Mouse (Mus musculus): ENCODE data around the gene Lefty1. TPM values are rescaled to one million over a fixed set of nuclear protein-coding genes. Genes with fewer than 3 reads are reported as not detected.
"Not testable (repeated sequence)": the region's sequence is repeated elsewhere in the genome, so short reads cannot be mapped to it uniquely, and the experiment has no call there.

The Lefty1 gene
- total RNA-seq (2021) = 10 to 100 TPM; 11.8 to 13.9 TPM

DNA sequence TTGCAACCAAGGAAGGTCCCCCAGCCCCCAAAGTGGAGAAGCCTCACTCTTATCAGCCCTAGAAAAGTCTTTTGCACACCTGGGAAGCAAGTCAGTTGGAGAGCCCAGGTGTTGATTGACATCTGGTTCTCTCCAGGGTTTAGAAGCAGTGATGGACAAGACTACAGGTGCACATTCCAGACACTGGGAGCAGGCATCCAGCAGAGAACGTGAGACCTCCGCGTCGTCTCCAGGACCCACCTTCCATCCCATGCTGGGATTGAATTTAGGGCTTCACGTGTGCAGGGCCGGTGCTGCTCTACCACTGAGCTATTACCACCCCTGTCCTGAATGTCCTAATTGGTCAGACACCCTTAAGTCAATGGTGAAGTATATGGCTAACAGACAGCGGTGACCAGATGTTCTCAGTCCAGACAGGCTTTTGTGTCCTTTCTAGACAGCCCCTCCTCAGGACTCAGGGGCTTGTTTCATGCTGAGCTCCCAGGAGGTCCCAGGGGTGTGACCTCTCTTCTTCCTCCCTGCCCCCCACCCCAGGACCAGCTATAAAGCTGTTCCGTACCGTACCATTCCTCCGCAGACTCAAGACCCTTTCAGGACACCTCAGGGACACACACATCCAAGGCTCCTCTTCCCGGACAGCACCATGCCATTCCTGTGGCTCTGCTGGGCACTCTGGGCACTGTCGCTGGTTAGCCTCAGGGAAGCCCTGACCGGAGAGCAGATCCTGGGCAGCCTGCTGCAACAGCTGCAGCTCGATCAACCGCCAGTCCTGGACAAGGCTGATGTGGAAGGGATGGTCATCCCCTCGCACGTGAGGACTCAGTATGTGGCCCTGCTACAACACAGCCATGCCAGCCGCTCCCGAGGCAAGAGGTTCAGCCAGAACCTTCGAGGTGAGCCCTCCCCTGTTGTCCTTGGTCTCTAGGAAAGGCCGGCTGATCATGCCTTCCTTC lies at the start of gene Lefty1:
Gene Lefty1 (plus strand): TSS at position 556 of the 953 bp plus-strand sequence.
- no peak for DNase-seq

DNA sequence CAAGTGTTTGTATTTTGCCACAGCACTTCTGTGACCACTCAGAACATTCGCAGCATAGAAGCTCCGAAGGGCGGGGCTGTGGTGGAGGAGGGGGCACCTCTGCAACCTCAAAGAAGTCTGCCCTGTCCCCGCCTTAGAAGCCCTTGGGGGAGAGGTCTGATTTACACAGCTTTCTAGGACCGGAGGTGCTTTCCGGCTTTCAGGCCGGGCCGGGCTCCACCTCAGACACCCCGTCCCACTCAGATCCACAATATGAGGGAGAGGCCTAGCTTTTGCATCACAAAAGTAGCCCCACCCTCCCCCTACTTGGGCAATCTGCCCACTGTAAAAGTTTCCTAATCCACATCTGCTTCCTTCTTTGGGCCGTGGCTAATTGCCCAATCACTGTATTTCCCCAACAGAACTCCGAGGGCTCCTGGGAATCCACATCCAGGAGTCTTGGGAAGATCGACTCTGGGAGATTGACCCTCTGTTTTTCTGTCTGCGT lies 46.2 kb upstream of the Lefty1 start:
- DNase-seq = no peak

DNA sequence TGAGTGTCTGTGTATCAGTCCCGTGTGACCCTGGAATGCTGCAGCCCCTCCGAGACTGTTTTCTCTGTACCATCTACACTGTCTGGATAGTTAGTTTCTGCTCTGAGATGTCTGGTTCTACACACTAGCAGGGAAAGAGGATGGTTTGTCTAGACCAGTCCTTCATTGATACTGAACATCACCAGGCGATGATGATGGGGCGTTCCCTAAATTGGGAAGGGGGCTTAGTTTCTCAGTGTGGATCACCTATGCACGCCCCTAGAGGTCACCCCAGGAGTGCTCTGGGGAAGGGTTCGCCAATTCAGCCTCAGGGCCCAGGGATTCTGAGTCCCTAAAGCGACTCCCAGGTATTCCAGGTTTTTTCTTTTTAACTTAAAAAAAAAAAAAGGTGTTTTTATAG lies 45.6 kb upstream of the Lefty1 start:
- no peak for DNase-seq

DNA sequence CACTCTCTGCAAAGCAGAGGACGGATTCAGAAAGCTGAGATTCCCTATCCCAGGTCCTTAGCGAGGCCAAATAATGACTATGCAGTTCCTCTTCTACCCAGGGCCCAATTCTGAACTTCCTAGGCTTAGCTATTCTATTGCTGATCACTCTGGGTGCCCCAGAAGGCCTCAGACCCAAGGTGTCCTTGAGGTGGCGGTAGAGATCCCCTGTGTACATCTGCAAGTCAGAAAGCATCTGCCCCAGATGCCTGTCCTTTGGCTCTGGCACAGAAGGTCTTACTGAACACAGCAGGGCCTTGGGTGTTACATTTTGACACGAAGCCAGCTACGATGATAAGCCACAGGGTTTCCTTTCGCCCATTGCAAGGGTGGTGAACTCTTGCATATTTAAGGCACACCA lies 45.0 kb upstream of the Lefty1 start:
- DNase-seq = no peak

DNA sequence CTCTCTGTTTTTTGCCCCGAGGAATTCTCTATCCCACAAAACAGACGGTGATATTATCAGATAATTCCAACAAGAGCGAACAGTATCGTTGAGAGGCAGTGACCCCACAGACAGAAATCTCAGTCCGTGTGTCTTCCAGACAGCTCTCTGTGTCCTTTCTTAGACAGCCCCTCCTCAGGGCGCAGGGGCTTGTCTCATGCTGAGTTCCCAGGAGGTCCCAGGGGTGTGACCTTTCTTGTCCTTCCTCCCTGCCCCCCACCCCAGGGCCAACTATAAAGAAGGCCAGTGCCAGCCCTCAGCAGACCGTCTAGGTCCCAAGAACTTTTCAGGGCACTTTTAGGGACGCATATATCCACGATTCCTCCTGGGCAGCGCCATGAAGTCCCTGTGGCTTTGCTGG lies 42.0 kb upstream of the Lefty1 start, which contains the start of gene Lefty2:
Gene Lefty2 (plus strand): TSS at position 301 of the 400 bp plus-strand sequence.
- no peak for DNase-seq

DNA sequence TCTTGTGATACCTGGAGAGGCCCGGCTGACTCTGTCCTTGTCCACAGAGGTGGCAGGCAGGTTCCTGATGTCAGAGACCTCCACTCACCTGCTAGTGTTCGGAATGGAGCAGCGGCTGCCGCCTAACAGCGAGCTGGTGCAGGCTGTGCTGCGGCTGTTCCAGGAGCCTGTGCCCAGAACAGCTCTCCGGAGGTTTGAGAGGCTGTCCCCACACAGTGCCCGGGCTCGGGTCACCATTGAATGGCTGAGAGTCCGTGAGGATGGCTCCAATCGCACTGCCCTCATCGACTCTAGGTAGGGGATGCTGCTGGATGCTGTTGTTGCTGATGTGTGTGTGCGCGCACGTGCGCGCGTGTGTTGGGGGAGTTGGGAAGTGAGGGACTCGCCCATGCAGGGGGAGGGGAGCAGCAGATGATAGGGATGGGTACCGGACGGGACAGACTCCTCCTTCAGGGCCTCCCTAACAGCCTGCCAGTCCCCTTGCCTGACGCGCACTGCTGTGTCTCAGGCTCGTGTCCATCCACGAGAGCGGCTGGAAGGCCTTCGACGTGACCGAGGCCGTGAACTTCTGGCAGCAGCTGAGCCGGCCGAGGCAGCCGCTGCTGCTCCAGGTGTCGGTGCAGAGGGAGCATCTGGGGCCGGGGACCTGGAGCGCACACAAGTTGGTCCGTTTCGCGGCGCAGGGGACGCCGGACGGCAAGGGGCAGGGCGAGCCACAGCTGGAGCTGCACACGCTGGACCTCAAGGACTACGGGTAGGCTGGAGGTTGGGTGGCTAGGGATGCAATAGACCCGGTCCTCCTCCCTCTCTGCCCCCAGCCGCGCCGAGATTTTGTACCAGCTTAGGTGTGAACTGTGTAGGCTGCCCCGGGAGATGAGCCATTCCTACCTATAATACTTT lies 40.5 kb upstream of the Lefty1 start:
- DNase-seq = not testable (repeated sequence)

DNA sequence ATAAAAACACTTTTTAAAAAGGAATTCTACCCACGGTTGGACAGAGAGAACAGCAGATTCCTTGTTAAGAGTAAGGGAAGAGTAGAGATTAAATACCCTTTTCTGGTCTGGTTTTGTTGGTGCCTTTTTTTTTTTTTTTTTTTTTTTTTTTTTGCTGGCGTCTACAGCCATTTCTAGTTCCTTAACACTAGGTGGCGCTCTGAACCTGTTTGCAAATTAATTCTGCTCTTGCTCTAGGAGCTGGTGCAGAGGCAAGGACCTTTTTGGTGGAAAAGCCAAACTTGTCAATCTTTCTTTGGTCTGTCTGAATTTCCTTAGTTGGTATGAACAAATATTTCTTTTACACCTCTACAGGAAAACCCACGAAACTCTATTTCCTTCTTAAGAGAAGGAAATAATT lies 33.7 kb upstream of the Lefty1 start:
- no peak for DNase-seq

DNA sequence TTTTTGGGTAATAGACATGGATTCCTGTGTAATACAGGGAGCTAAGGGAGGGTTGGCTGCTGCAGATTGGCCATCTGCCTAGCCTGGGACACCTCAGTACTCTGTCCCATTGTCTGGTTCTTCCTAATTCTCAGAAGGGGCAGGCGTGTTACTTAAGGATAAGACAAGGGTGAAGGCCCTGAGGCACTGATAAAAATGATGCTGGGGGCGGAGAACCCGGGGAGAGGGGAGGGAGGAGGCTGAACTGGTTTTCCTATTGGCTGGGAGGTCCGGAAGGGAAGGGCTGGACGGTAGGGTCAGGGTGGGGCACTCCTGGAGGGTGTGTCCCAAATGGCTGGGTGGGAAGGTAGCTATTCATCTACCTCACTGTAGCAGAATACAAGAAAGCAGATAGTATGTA lies 31.9 kb upstream of the Lefty1 start:
- no peak for DNase-seq

DNA sequence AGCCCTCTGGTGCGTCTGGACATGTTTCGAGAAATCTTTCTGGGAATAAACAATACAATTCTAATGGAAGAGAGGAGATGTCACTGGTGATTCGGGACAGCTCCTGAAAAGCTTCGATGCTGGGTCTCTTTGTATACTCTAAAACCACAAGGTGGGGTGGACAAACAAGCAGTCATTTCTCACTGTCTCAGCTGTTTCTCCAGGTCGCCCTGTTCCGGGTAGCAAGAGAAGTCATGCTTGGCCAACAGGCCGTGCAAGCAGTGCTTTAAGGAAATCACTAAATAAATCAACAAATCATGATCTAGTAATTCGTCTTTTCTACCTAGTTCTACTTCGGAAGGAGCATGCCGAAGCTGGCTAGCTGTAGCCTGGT lies 31.2 kb upstream of the Lefty1 start:
- no peak for DNase-seq

DNA sequence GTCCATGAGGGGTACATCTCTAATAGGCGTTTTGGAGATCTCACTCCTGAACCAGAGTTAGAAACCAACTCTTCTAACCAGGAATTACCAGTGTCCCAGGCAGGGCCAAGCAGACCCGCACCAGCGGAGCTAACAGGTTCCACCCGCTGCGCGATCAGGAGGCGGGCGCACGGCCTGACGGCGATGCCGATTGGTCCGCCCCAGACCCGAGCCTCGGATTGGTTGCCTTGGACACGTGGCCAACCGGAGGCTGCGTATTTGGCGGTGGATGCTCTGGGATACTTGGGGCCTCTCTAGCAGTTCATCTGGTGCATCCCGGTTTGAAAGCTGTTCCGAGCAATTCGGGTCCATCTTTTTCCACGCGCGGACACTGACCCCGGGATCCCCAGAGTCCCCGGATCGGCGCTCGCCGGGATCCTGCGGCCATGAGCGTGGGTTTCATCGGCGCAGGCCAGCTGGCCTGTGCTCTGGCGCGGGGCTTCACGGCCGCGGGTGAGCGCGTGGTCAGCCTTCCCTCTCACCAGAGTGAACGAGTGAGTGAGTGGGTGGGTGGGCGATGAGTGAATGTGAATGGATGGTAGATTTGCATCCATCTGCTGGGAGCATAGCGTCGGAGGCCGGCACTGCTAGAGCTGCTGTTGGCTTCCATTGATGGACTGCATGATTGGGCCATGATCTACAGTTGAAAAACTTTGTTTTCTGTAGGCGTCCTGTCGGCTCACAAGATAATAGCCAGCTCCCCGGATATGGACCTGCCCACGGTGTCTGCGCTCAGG lies 30.6 kb upstream of the Lefty1 start, which contains the start of gene Pycr2:
Gene Pycr2 (plus strand): TSS at position 255 of the 776 bp plus-strand sequence.
- DNase-seq = peak; percentile 91 to 92

DNA sequence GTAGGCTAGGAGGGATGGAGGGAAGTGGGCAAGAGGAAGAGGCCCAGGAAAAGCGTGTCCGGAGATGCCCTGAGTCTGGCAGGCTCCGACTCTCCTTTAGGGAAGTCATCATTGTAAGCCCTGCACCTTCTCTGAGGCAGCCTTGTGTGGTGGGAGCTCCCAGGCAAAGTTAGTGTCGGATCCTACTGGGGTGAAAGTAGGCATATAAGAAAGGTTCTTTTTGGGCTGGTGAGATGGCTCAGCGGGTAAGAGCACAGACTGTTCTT lies 30.1 kb upstream of the Lefty1 start:
- DNase-seq = no peak

DNA sequence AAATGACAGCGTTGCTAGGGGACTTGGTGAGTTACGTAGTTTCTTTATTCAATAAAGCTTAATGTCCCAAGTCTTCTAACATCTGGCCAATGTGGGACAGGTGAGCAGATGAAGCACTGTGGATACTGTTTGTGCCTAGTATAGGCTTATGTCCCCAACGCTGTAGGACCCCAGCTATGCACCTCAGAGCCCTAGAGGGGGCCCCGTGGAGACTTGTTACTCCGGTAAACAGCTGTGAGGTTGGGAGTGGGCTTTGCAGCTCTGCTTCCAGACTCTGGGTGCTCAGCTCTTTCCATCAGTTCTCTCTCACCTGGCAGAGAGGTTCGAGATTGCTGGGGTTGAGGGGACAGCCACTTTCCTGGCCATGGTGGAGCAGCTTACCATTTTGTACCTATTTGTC lies 29.5 kb upstream of the Lefty1 start:
- DNase-seq = no peak

DNA sequence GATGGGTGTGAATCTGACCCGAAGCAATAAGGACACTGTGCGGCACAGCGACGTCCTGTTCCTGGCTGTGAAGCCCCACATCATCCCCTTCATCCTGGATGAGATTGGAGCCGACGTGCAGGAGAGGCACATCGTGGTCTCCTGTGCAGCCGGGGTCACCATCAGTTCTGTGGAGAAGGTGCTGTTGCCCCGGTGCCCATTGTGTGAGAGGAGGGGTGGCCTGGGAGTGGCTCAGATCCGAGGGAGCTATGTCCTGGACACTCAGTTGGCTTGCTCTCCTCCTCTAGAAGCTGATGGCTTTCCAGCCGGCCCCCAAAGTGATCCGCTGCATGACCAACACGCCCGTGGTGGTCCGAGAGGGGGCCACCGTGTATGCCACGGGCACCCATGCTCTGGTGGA lies 28.9 kb upstream of the Lefty1 start:
- no peak for DNase-seq

DNA sequence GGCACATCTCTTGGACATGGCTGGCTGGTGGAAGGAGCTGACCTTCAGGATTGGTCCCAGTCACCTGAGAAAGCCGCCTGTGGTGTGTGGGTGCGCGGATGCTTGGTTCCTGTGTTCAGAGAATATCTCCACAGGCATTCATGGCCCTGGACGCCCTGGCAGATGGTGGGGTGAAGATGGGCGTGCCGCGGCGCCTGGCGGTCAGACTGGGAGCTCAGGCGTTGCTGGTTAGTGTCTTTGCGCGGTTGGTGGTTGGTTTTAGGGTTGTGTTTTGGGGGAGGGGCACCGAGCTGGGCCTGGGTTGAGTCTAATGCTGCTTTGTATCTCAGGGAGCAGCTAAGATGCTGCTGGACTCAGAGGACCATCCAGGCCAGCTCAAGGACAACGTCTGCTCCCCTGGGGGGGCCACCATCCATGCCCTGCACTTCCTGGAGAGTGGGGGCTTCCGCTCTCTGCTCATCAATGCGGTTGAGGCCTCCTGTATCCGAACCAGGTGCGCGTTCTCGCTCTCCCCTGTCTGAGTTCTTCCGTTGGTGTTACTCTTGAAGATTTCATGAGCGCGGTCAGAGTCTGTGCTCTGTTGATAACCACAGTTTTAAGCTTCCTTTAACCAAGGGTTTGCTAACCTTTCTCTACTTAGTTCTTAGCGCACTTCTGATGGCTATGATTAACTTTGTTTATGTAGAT lies 28.2 kb upstream of the Lefty1 start:
- DNase-seq = no peak

DNA sequence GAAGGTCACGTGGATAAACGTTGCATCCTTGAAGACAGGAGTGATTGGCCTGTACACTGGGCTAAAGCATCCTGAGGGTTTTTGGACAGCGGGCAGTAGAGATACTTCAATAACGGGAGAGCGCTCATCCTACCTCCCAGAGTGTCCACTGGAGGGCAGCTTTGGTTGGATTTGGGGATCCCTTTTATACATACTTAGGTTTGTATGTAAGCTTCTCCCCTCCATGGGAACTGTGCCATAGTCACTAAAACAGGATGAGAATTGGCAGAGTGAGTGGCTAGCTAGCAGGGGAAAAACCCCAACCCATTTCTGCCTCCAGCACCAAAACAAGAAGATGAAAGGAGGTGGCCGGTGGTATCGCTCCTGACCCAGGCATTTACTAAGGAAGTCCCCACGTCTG lies 23.7 kb upstream of the Lefty1 start:
- DNase-seq = no peak

DNA sequence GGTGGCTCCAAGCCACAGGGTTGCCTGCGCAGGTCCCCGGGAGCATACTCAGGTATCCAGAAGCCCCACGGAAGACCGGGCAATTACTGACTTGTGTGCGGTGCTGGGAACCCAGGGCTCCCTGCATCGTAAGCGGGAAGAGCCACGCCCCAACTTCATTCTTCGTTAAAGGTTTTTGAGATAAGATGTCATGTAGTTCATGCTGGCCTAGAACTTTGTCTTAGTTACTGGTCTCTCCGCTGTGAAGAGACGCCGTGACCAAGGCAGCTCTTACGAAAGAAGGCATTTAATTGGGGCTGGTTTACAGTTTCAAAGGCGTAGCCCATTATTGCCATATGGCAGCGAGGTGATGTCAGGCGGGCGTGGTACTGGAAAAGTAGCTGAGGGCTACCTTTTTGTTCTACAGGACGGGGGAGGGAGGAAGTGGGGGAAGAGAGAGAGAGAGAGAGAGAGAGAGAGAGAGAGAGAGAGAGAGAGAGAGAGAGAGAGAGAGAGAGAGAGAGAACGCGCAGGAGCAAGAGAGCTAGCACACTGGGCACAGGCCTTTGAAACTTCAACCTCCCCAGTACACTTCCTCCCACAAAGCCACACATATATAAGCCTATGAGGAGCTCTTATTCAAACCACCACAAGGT lies 23.1 kb upstream of the Lefty1 start:
- no peak for DNase-seq

DNA sequence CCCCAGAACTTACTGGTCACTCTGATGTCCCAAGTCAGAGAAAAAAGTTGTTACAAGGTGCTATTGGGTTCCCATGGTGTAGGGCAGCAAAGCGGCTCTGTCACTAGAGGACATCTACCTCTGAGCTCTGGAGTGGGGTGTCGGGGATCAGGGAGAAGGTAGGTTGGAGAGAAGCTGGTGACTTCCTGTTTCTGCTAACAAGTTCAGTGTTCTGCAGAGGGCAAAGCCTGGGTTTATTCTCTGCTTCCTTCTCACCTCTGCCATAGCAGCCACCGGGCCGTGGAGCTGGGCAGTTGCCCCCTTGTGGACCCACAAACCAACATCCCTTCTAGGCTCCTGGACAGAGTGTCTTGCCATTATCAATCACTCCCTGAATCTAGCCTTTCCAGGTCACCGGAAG lies 22.0 kb upstream of the Lefty1 start:
- no peak for DNase-seq

DNA sequence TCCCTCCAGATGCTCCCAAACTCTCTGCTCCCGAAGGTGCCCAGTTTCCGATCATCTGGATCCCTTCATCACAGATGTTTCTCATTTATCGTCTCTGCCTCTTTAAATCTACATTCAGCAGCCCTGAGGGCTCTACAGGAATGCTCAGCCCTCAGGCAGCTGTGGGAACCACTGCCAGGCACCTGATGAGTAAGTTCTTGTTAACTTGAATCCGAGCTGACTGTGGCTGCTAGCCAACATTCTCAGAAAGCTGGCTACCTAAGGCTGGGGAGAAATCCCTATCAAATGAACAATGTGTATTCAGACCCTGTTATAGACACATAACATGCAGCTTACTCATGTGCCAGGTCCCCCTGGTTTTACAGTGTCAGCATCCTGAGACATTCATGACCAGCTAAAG lies 21.0 kb upstream of the Lefty1 start:
- DNase-seq = no peak

DNA sequence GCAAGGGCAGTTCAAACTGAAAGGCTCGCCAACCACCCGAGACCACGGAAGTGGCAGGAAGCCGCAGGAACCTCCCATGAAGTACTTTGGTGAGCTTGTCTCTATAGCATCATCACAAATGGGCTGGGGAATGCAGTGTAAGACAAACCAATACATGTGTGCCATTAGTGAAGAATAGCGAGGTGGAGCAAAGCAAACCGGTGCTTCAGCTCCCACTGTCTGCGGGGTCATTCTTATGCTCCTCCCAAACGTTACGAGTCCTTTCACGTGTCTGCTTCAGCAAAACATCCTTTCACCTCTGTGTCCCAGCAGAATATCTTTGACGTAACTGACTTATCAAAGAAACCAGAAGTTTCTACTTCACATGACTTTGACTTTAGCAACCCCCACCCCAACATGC lies 18.4 kb upstream of the Lefty1 start:
- no peak for DNase-seq

DNA sequence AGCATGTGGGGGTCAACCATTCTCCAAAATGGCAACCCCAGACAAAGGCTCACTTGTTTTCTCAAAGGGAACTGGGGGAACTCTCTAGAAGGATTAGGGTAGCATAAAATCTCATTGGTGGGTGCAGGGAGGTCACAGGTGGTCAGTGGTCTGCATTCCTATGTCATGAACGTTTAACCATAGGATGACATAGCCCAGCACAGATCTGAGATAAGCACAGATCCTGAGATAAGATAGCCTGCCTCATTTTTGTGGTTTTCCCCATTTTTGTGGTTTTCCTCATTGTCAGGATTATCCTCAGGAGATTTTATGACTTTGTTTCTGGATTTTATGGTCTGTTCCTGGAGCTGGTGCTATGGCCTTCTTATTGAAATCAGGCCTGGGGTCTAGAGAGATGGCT lies 17.8 kb upstream of the Lefty1 start:
- DNase-seq = no peak

DNA sequence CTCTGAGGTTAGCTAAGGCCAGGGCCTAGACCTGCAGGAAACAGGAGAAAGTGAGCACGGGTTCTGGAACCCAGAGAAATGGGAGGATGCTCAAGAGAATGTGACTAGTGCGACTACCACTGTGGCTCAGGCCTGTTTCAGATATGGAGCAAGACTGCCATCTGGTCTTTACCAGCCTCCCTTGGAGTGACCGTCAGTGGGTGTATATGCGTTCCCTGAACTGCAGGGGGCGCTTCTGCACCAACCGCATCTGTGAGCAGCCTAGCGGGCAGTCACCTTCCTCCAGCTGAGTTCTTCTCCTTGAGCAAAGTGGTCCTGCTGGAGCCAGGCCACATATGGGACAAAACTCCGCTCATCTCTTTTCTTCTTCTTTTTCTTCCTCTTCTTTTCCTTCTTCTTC lies 15.1 kb upstream of the Lefty1 start:
- DNase-seq = no peak

Data from layer of hippocampus, postnatal 36 days (tissue).